Mouse (Mus musculus): ENCODE results near the gene Jph2. TPM values are rescaled to one million over a fixed set of nuclear protein-coding genes. Genes with fewer than 3 reads are reported as not detected.

The Jph2 gene
- polyA plus RNA-seq, 2 experiments, result 2.6 to 8.2 TPM

GRCm38 (mm10) chr2:163376082-163376481 is 21.7 kb downstream of the Jph2 start:
- Histone ChIP-seq H3K27ac (replicated peaks; ENCODE audit: low read depth, low read length) (no peak overlapping the region), H3K4me3 (replicated peaks; ENCODE audit: low read length) (no peak overlapping the region), H3K36me3 (ENCODE audit: control insufficient read depth, insufficient read depth, low read length) (no peaks in the 10 kb centered on the region), H3K4me1 (ENCODE audit: control insufficient read depth, insufficient read depth, low read length) (no peaks in the 10 kb centered on the region), H3K9me3 (ENCODE audit: control insufficient read depth, low read length) (no peaks in the 10 kb centered on the region), H3K4me2 (replicated peaks; ENCODE audit: low read depth, low read length, severe bottlenecking) (no peak overlapping the region), H3K27me3 (ENCODE audit: control insufficient read depth, insufficient read depth, low read length) (peaks cover 25% of the 10 kb centered on the region), H3K9ac (ENCODE audit: low read depth, low read length, severe bottlenecking) (no peak overlapping the region)
- no peak for ATAC-seq (ENCODE audit: low FRiP score, low read depth)
- no peak for TF ChIP-seq POLR2A (IDR thresholded peaks at IDR 0.05; ENCODE audit: borderline replicate concordance, extremely low read depth, insufficient read depth, insufficient read length)
- WGBS, result 36% methylated on average over 33 of the region's 33 CpGs
- no peak for DNase-seq (ENCODE audit: low spot score)

- no peak overlapping the region for H3K9ac ChIP-seq (ENCODE audit: low read depth, low read length, severe bottlenecking)
- no peak for TF ChIP-seq POLR2A (IDR thresholded peaks at IDR 0.05; ENCODE audit: borderline replicate concordance, extremely low read depth, insufficient read depth, insufficient read length)
- H3K4me1 ChIP-seq (ENCODE audit: control insufficient read depth, insufficient read depth, low read length), result no peaks in the 10 kb centered on the region
- H3K27me3 ChIP-seq (ENCODE audit: control insufficient read depth, insufficient read depth, low read length), result peaks cover 25% of the 10 kb centered on the region
- 38% methylated on average over 28 of the region's 35 CpGs for WGBS
- no peak for DNase-seq (ENCODE audit: low spot score)
- no peak overlapping the region for H3K27ac ChIP-seq (replicated peaks; ENCODE audit: low read depth, low read length)
- H3K4me2 ChIP-seq (replicated peaks; ENCODE audit: low read depth, low read length, severe bottlenecking), result no peak overlapping the region
- no peak for ATAC-seq (ENCODE audit: low FRiP score, low read depth)
- no peaks in the 10 kb centered on the region for H3K9me3 ChIP-seq (ENCODE audit: control insufficient read depth, low read length)
- no peak overlapping the region for H3K4me3 ChIP-seq (replicated peaks; ENCODE audit: low read length)
- H3K36me3 ChIP-seq (ENCODE audit: control insufficient read depth, insufficient read depth, low read length), result no peaks in the 10 kb centered on the region
These were observed 22.3 kb downstream of the Jph2 start for GRCm38 (mm10) chr2:163375468-163375867.

DNA sequence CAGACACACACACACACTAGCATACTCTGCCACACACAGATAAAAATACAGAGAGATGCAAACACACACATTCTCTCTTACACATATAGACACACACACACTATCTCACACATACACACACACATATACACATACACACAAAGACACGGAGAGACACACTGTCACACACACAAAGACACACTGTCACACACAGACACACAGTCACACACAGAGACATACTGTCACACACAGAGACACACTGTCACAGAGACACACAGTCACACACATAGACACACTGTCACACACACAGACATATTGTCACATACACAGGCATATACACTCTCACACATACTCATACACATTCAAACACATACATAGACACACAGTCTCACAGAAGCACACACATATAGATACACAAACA is 25.2 kb downstream of the Jph2 start:
- DNase-seq (ENCODE audit: low spot score), result no peak
- Histone ChIP-seq H3K9ac (ENCODE audit: low read depth, low read length, severe bottlenecking) (no peak overlapping the region), H3K27me3 (ENCODE audit: control insufficient read depth, insufficient read depth, low read length) (peaks cover 25% of the 10 kb centered on the region), H3K4me1 (ENCODE audit: control insufficient read depth, insufficient read depth, low read length) (no peaks in the 10 kb centered on the region; the same call in 1 of the 2 replicates), H3K4me3 (replicated peaks; ENCODE audit: low read length) (no peak overlapping the region), H3K27ac (replicated peaks; ENCODE audit: low read depth, low read length) (no peak overlapping the region), H3K4me2 (replicated peaks; ENCODE audit: low read depth, low read length, severe bottlenecking) (no peak overlapping the region), H3K9me3 (ENCODE audit: control insufficient read depth, low read length) (no peaks in the 10 kb centered on the region), H3K36me3 (ENCODE audit: control insufficient read depth, insufficient read depth, low read length) (no peaks in the 10 kb centered on the region)
- ATAC-seq (ENCODE audit: low FRiP score, low read depth), result no peak
- TF ChIP-seq POLR2A (IDR thresholded peaks at IDR 0.05; ENCODE audit: borderline replicate concordance, extremely low read depth, insufficient read depth, insufficient read length), result no peak
- WGBS, result 79% methylated on average over 1 of the region's 1 CpGs

DNA sequence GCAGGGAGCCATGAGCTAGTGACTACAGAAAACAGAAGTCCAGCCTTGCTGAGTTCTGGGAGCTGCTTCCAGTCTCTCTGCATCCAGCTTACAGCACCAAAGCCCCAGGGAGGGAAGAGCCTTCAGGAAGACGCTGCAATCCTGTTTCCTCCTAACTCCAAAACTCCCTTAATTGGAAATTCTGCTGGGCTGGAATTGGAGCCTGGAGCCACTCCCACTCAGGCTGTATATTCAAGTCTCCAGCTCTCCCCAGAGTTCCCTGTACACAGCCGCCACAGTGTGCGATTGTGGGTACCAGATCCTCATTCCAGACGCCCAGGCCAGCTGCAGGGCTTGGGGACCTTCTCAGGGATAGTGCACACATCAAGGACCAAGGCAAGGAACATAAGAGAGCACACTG is 27.6 kb downstream of the Jph2 start:
- Histone ChIP-seq H3K36me3 (ENCODE audit: control insufficient read depth, insufficient read depth, low read length) (no peaks in the 10 kb centered on the region), H3K4me1 (ENCODE audit: control insufficient read depth, insufficient read depth, low read length) (no peaks in the 10 kb centered on the region; the same call in 1 of the 2 replicates), H3K27ac (replicated peaks; ENCODE audit: low read depth, low read length) (no peak overlapping the region), H3K9me3 (ENCODE audit: control insufficient read depth, low read length) (no peaks in the 10 kb centered on the region), H3K9ac (ENCODE audit: low read depth, low read length, severe bottlenecking) (no peak overlapping the region), H3K4me3 (replicated peaks; ENCODE audit: low read length) (no peak overlapping the region), H3K4me2 (replicated peaks; ENCODE audit: low read depth, low read length, severe bottlenecking) (no peak overlapping the region), H3K27me3 (ENCODE audit: control insufficient read depth, insufficient read depth, low read length) (peaks cover 8% of the 10 kb centered on the region)
- TF ChIP-seq POLR2A (IDR thresholded peaks at IDR 0.05; ENCODE audit: borderline replicate concordance, extremely low read depth, insufficient read depth, insufficient read length), result no peak
- 38% methylated on average over 4 of the region's 4 CpGs for WGBS
- ATAC-seq (ENCODE audit: low FRiP score, low read depth), result no peak
- no peak for DNase-seq (ENCODE audit: low spot score)

- DNase-seq (ENCODE audit: low spot score), result no peak
- TF ChIP-seq POLR2A (IDR thresholded peaks at IDR 0.05; ENCODE audit: borderline replicate concordance, extremely low read depth, insufficient read depth, insufficient read length), result no peak
- H3K4me3 ChIP-seq (replicated peaks; ENCODE audit: low read length), result no peak overlapping the region
- no peaks in the 10 kb centered on the region for H3K36me3 ChIP-seq (ENCODE audit: control insufficient read depth, insufficient read depth, low read length)
- H3K4me1 ChIP-seq (ENCODE audit: control insufficient read depth, insufficient read depth, low read length), result no peaks in the 10 kb centered on the region
- WGBS, result 75% methylated on average over 18 of the region's 18 CpGs
- no peaks in the 10 kb centered on the region for H3K27me3 ChIP-seq (ENCODE audit: control insufficient read depth, insufficient read depth, low read length)
- no peak overlapping the region for H3K4me2 ChIP-seq (replicated peaks; ENCODE audit: low read depth, low read length, severe bottlenecking)
- no peak overlapping the region for H3K9ac ChIP-seq (ENCODE audit: low read depth, low read length, severe bottlenecking)
- no peak for ATAC-seq (ENCODE audit: low FRiP score, low read depth)
- H3K9me3 ChIP-seq (ENCODE audit: control insufficient read depth, low read length), result no peaks in the 10 kb centered on the region
- no peak overlapping the region for H3K27ac ChIP-seq (replicated peaks; ENCODE audit: low read depth, low read length)
These were observed 32.8 kb downstream of the Jph2 start for GRCm38 (mm10) chr2:163364785-163365541.

Measured in limb, embryonic 14.5 days (tissue).